In genomic region chr2:105688436-105689303, GRCm38 (mm10) we compare ENCODE assay signal across 8 mouse cellular contexts. TPM values are rescaled to one million over a fixed set of nuclear protein-coding genes. Genes with fewer than 3 reads are reported as not detected.
A peak's percentile ranks its signal among the peaks of the same experiment; 100 is the strongest.
DNase-seq lines count a peak whose midpoint lies in the region; ATAC-seq and TF ChIP-seq lines count a peak whose summit lies in the region.

No protein-coding gene starts in this region.

- no peak for TF ChIP-seq POLR2A in limb, embryonic 14.5 days (IDR thresholded peaks at IDR 0.05; ENCODE audit: borderline replicate concordance, extremely low read depth, insufficient read depth, insufficient read length)

- H3K27ac ChIP-seq in lung, embryonic 14.5 days (ENCODE audit: low read depth): no peak overlapping the region
- no peak overlapping the region for H3K27ac ChIP-seq in embryonic facial prominence, embryonic 14.5 days (replicated peaks; ENCODE audit: low read depth, low read length)
- H3K27ac ChIP-seq in limb, embryonic 14.5 days (replicated peaks; ENCODE audit: low read depth, low read length): no peak overlapping the region
- no peak overlapping the region for H3K27ac ChIP-seq in stomach, embryonic 15.5 days

- no peak overlapping the region for H3K9ac ChIP-seq in lung, embryonic 14.5 days
- no peak overlapping the region for H3K9ac ChIP-seq in embryonic facial prominence, embryonic 14.5 days (ENCODE audit: low read depth, low read length)
- no peak overlapping the region for H3K9ac ChIP-seq in limb, embryonic 14.5 days (ENCODE audit: low read depth, low read length, severe bottlenecking)
- no peak overlapping the region for H3K9ac ChIP-seq in stomach, embryonic 15.5 days

- H3K9me3 ChIP-seq in lung, embryonic 14.5 days (ENCODE audit: low read depth, low read length): no peaks in the 10 kb centered on the region
- H3K9me3 ChIP-seq in embryonic facial prominence, embryonic 14.5 days (ENCODE audit: control insufficient read depth, low read length): no peaks in the 10 kb centered on the region
- no peaks in the 10 kb centered on the region for H3K9me3 ChIP-seq in limb, embryonic 14.5 days (ENCODE audit: control insufficient read depth, low read length)
- no peaks in the 10 kb centered on the region for H3K9me3 ChIP-seq in stomach, embryonic 15.5 days

- no peaks in the 10 kb centered on the region for H3K4me1 ChIP-seq in lung, embryonic 14.5 days (ENCODE audit: insufficient read depth)
- H3K4me1 ChIP-seq in embryonic facial prominence, embryonic 14.5 days (ENCODE audit: control insufficient read depth, insufficient read depth, low read length): no peaks in the 10 kb centered on the region
- H3K4me1 ChIP-seq in limb, embryonic 14.5 days (ENCODE audit: control insufficient read depth, insufficient read depth, low read length): 0 out of 2 replicates have a peak, but pooled peaks cover 5% of the 10 kb centered on the region
- H3K4me1 ChIP-seq in stomach, embryonic 15.5 days: peaks cover 12% of the 10 kb centered on the region; the same call in 1 of the 2 replicates

- H3K27me3 ChIP-seq in lung, embryonic 14.5 days (ENCODE audit: insufficient read depth, low read length): peaks cover 98% of the 10 kb centered on the region
- peaks cover 93% of the 10 kb centered on the region for H3K27me3 ChIP-seq in embryonic facial prominence, embryonic 14.5 days (replicated peaks; ENCODE audit: control insufficient read depth, insufficient read depth, low read length)
- H3K27me3 ChIP-seq in limb, embryonic 14.5 days (ENCODE audit: control insufficient read depth, insufficient read depth, low read length): peaks cover 89% of the 10 kb centered on the region
- H3K27me3 ChIP-seq in stomach, embryonic 15.5 days (replicated peaks): peaks cover 83% of the 10 kb centered on the region

- ATAC-seq in lung, embryonic 14.5 days (ENCODE audit: insufficient read depth): no peak
- no peak for ATAC-seq in embryonic facial prominence, embryonic 14.5 days (ENCODE audit: low read depth)
- ATAC-seq in limb, embryonic 14.5 days (ENCODE audit: low FRiP score, low read depth): no peak
- no peak for ATAC-seq in stomach, embryonic 15.5 days (ENCODE audit: insufficient read depth, low FRiP score, low read depth)

- H3K4me2 ChIP-seq in lung, embryonic 14.5 days: peak overlapping the region; percentile 32
- H3K4me2 ChIP-seq in embryonic facial prominence, embryonic 14.5 days (ENCODE audit: low read depth, low read length): peak overlapping the region; percentile 31
- 0 out of 2 replicates have a peak overlapping the region, but pooled peaks have one; percentile 16 for H3K4me2 ChIP-seq in limb, embryonic 14.5 days (replicated peaks; ENCODE audit: low read depth, low read length, severe bottlenecking)
- H3K4me2 ChIP-seq in stomach, embryonic 15.5 days: 0 out of 2 replicates have a peak overlapping the region, but pooled peaks have one; percentile 37

- DNase-seq in lung, embryonic 14.5 days: no peak
- no peak for DNase-seq in lung, postnatal 36 days
- no peak for DNase-seq in embryonic facial prominence, embryonic 14.5 days (ENCODE audit: low spot score)
- no peak for DNase-seq in limb, embryonic 14.5 days (ENCODE audit: low spot score)
- no peak for DNase-seq in thymus, postnatal 10 days (ENCODE audit: low spot score in 2 of 2)
- DNase-seq in adipocyte (ENCODE audit: low spot score): no peak
- DNase-seq in B cell, adult 2 months: no peak

- no peak overlapping the region for H3K4me3 ChIP-seq in lung, embryonic 14.5 days (ENCODE audit: low read depth, low read length)
- peak overlapping the region; percentile 12; the same call in 1 of the 2 replicates for H3K4me3 ChIP-seq in embryonic facial prominence, embryonic 14.5 days (ENCODE audit: low read depth, low read length)
- H3K4me3 ChIP-seq in limb, embryonic 14.5 days (replicated peaks; ENCODE audit: low read length): no peak overlapping the region; the same call in 1 of the 2 replicates
- H3K4me3 ChIP-seq in stomach, embryonic 15.5 days (replicated peaks): peak overlapping the region; percentile 6; the same call in 1 of the 2 replicates

- TF ChIP-seq CTCF in lung, embryonic 14.5 days (IDR thresholded peaks at IDR 0.05; ENCODE audit: low read depth): no peak

- WGBS in lung, embryonic 14.5 days: 1% methylated on average over 25 of the region's 25 CpGs
- under 1% methylated on average over 25 of the region's 25 CpGs for WGBS in embryonic facial prominence, embryonic 14.5 days
- WGBS in limb, embryonic 14.5 days: 2% methylated on average over 25 of the region's 25 CpGs
- WGBS in stomach, embryonic 15.5 days: 3% methylated on average over 25 of the region's 25 CpGs

- H3K36me3 ChIP-seq in lung, embryonic 14.5 days (ENCODE audit: insufficient read depth): no peaks in the 10 kb centered on the region
- no peaks in the 10 kb centered on the region for H3K36me3 ChIP-seq in embryonic facial prominence, embryonic 14.5 days (ENCODE audit: control insufficient read depth, insufficient read depth, low read length)
- no peaks in the 10 kb centered on the region for H3K36me3 ChIP-seq in limb, embryonic 14.5 days (ENCODE audit: control insufficient read depth, insufficient read depth, low read length)
- H3K36me3 ChIP-seq in stomach, embryonic 15.5 days: no peaks in the 10 kb centered on the region

RNA-seq across cellular contexts. Expression of gene Pax6, which starts 20.0 kb away (rescaled TPM):
- 0.08 TPM in 1 of 2 replicates, not detected in the other for polyA plus RNA-seq in lung, embryonic 14.5 days (2014; fragmentation: Nextera tagmentation; extraction: Ambion mirVana)
- polyA plus RNA-seq in embryonic facial prominence, embryonic 14.5 days (2014; fragmentation: Nextera tagmentation; extraction: Ambion mirVana): 1.8 and 2.6 TPM in 2 replicates
- polyA plus RNA-seq in limb, embryonic 14.5 days (2012; rRNA removed): 0.36 and 0.44 TPM in 2 replicates
- polyA plus RNA-seq in limb, embryonic 14.5 days (2014; fragmentation: Nextera tagmentation; extraction: Ambion mirVana): 0.23 and 0.48 TPM in 2 replicates
- polyA plus RNA-seq in stomach, embryonic 15.5 days (2015; fragmentation: Nextera tagmentation; extraction: Ambion mirVana): 2.5 and 4.0 TPM in 2 replicates

Comparison
In these comparisons a context has a peak if more than half of its experiments do, and no peak if none do; other contexts are left out.
1. H3K4me3 ChIP-seq: peak in embryonic facial prominence, embryonic 14.5 days (single experiment) and stomach, embryonic 15.5 days (single experiment); none in lung, embryonic 14.5 days (single experiment) and limb, embryonic 14.5 days (single experiment).
2. Peak in every context shown above with its lines, with median percentiles within 50 percentile points of each other: H3K4me2 ChIP-seq.